Mouse (Mus musculus) cerebellum, adult 8-10 months (tissue): ENCODE measurements at regions not wholly inside any gene's neighbourhood (a gene's known extent, or its start where the extent isn't known, plus 50 kb on each side); places are given as distances from the start of the nearest gene placed in this dataset.

ENCODE experiments used
- DNase-seq: peaks from one replicate; pipeline ENCODE4 v3.0.0; 2022

GRCm38 (mm10) chr8:75353786-75354185 is 52.6 kb downstream of the Gm10358 start:
- no peak for DNase-seq

- no peak for DNase-seq
These were observed 56.2 kb downstream of the Gm10358 start for GRCm38 (mm10) chr8:75350141-75350540.

GRCm38 (mm10) chr8:75348047-75348446 is 58.3 kb downstream of the Gm10358 start:
- no peak for DNase-seq

- DNase-seq: no peak
These were observed 85.8 kb downstream of the Gm10358 start for GRCm38 (mm10) chr8:75320614-75321013.

- DNase-seq: no peak
These were observed 87.9 kb downstream of the Gm10358 start for GRCm38 (mm10) chr8:75318526-75318925.

- DNase-seq: peak; percentile 18
These were observed 90.5 kb downstream of the Gm10358 start for GRCm38 (mm10) chr8:75315886-75316285.

- DNase-seq: no peak
These were observed 95.7 kb downstream of the Rasd2 start for GRCm38 (mm10) chr8:75309463-75309862.

GRCm38 (mm10) chr8:75291921-75292320 is 78.2 kb downstream of the Rasd2 start:
- no peak for DNase-seq

- no peak for DNase-seq
These were observed 76.2 kb downstream of the Rasd2 start for GRCm38 (mm10) chr8:75289933-75290332.
